Mouse (Mus musculus) limb, embryonic 13.5 days (tissue): Measurements from ENCODE around the gene Apool. TPM values are rescaled to one million over a fixed set of nuclear protein-coding genes. Genes with fewer than 3 reads are reported as not detected.
"Not testable (repeated sequence)": the region's sequence is repeated elsewhere in the genome, so short reads cannot be mapped to it uniquely, and the experiment has no call there.

Source experiments
- ATAC-seq: fragments of 200-750 bp; cut with Nextera tagmentation; 2 replicates; pipeline ENCODE4 v1.8.0; 2017; ENCODE audit warnings: low read depth, moderate number of reproducible peaks, moderate TSS enrichment; ENCODE audit not compliant: low FRiP score
- H3K27ac ChIP-seq: fragments of 300-500 bp; sonication (generic); 2 replicates; pipeline ENCODE4 v1.5.1; 2015; ENCODE audit warnings: inconsistent platforms, mild to moderate bottlenecking, moderate library complexity
- H3K27me3 ChIP-seq: fragments of 300-500 bp; sonication (generic); 2 replicates; pipeline ENCODE4 v1.6.1; 2015; ENCODE audit warnings: mild to moderate bottlenecking, inconsistent platforms
- H3K36me3 ChIP-seq: fragments of 300-500 bp; sonication (generic); 2 replicates; pipeline ENCODE4 v1.6.1; 2015; ENCODE audit warnings: inconsistent platforms, mild to moderate bottlenecking, moderate library complexity
- H3K4me1 ChIP-seq: fragments of 300-500 bp; sonication (generic); 2 replicates; pipeline ENCODE4 v1.6.1; 2015; ENCODE audit warnings: inconsistent platforms
- H3K4me2 ChIP-seq: fragments of 300-500 bp; sonication (generic); replicated peaks from 2 replicates; pipeline ENCODE4 v1.6.1; 2015; ENCODE audit warnings: inconsistent platforms, mild to moderate bottlenecking, moderate library complexity
- H3K4me3 ChIP-seq: fragments of 300-500 bp; sonication (generic); 2 replicates; pipeline ENCODE4 v1.5.1; 2015; ENCODE audit warnings: moderate library complexity, mild to moderate bottlenecking, inconsistent platforms
- H3K9ac ChIP-seq: fragments of 300-500 bp; sonication (generic); 2 replicates; pipeline ENCODE4 v1.6.1; 2015; ENCODE audit warnings: mild to moderate bottlenecking, inconsistent platforms
- H3K9me3 ChIP-seq: fragments of 300-500 bp; sonication (generic); 2 replicates; pipeline ENCODE4 v1.6.1; 2016; ENCODE audit warnings: inconsistent platforms
- WGBS: fragments of 180-500 bp; shearing (Covaris S2); methylation state at CpG from one replicate; pipeline ENCODE4 v1.1.7; 2015; 5-methylcytosine and 5-hydroxymethylcytosine counted together
- polyA plus RNA-seq: library from polyadenylated mRNA; unstranded; fragments of >200 nt; fragmentation: Nextera tagmentation; extraction: Ambion mirVana; gene quantifications from 2 replicates; pipeline ENCODE4 v1.2.1, GENCODE M21; 2015

Gene Apool
- 65.3 and 65.8 TPM in 2 replicates for polyA plus RNA-seq

DNA sequence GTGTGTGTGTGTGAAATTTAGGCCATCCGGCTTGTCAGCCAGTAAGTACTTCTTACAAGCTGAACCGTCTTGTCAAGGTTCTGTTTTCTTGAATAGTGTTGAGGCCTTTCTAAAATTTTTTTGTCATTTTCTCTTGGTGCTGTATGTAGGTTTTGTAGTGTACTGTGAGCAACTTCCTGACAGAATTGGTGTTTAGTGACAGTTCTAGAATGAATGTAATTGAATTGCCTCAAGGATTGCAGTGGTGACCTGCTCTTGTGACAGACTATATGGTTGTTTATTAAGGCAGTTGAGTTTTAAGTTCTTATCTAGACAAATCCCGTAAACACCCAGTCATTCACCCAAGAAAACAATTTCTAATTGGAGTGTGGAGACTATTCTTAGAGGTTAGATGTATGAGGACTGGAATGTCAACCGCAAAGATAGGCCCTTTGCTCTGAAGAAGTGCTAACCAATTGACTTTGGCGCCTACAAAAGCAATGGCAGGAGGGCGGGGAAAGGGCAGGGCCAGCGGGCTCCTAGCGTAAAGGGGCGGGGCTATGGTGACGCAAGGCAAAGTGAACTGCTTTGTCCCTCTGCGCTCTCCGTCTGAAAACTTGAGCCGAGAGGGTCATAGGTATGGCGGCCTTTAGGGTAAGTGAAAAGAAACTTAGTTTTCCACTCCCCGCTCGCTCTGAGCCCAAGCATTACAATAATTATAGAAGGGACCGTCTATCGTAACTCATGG is at the start of gene Apool:
TSS of gene Apool (plus strand) at position 531 of the 727 bp plus-strand sequence.
- H3K27ac ChIP-seq: no peak within 1 kb of the TSS
- no peaks in the 10 kb centered on the region for H3K4me1 ChIP-seq
- H3K9me3 ChIP-seq: no peaks in the 10 kb centered on the region
- 23% methylated on average over 18 of the region's 18 CpGs for WGBS
- peak; percentile 93 for ATAC-seq
- H3K27me3 ChIP-seq: no peaks in the 10 kb centered on the region
- H3K9ac ChIP-seq: peak within 1 kb of the TSS; percentile 70
- no peaks in the 10 kb centered on the region for H3K36me3 ChIP-seq
- peak within 1 kb of the TSS; percentile 58 for H3K4me3 ChIP-seq
- peak within 1 kb of the TSS; percentile 61 for H3K4me2 ChIP-seq

DNA sequence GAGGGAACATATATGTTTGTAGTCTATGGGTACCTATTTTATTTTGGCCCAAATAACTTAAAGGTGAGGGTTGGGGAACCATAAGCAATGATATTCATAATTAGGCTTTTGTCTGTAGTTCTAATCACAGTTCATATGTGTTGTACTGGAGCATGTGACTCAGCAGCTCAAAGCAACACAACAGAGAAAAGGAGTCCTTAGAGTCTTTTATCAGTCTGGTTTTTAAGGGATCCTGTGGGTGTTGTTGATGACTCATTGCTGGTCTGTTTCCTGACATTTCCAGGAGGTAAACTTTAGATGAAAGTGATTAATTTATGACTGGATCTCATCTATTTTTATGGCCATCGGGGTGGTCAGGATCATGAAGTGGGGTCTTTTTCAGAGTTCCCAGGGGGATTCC is 37.6 kb upstream of the Apool start:
- no peaks in the 10 kb centered on the region for H3K27me3 ChIP-seq
- no peak overlapping the region for H3K9ac ChIP-seq
- no peak overlapping the region for H3K27ac ChIP-seq
- no peak for ATAC-seq
- WGBS: 70% methylated on average over 1 of the region's 1 CpGs
- no peaks in the 10 kb centered on the region for H3K9me3 ChIP-seq
- H3K4me1 ChIP-seq: no peaks in the 10 kb centered on the region
- no peak overlapping the region for H3K4me2 ChIP-seq
- H3K4me3 ChIP-seq: no peak overlapping the region
- no peaks in the 10 kb centered on the region for H3K36me3 ChIP-seq

DNA sequence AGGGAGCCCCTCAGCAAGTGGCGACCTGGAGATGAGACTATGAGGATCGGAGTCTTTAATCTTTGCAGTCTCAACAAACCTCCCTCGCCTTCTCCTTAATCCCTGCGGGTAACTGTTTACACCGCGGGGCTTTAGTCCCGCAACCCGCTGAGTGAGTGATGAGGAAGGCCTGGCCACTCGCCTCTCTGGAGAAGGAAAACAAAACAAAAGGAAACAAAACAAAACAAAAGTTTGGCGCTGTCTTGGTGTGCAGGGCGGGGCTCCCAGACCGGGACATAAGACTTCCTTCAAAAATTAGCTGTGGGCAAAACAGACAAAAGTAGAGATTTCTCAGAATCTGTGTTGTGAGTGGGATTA is 375 bp downstream of the Apool start:
- no peaks in the 10 kb centered on the region for H3K4me1 ChIP-seq
- H3K27me3 ChIP-seq: no peaks in the 10 kb centered on the region
- no peak overlapping the region for H3K27ac ChIP-seq
- peak overlapping the region; percentile 61 for H3K4me2 ChIP-seq
- H3K9ac ChIP-seq: peak overlapping the region; percentile 70
- H3K4me3 ChIP-seq: peak overlapping the region; percentile 58
- no peaks in the 10 kb centered on the region for H3K9me3 ChIP-seq
- peak; percentile 44; the same call in 1 of the 2 replicates for ATAC-seq
- H3K36me3 ChIP-seq: no peaks in the 10 kb centered on the region
- 8% methylated on average over 12 of the region's 12 CpGs for WGBS

DNA sequence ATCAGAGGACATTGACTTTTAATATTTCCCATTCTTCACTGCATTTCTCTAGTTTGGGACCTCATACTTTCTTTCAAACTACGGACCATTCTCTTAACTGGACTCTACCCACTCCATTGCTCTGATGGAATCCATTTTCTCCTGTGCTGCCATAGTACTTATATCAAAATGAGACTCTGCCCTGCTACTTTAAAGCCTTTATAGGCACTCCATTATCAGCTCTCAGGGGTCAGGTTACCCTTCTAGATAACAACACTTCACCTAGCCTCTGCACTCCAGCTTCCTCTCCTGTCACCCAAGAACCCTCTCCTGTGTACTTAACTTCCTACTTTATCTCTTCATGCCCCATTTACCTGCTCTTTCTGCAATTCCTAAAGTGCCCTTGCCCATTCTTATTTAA is 960 bp downstream of the Apool start:
- Histone ChIP-seq H3K4me2 (peak overlapping the region; percentile 61), H3K27me3 (no peaks in the 10 kb centered on the region), H3K4me3 (peak overlapping the region; percentile 58), H3K4me1 (no peaks in the 10 kb centered on the region), H3K36me3 (no peaks in the 10 kb centered on the region), H3K27ac (no peak overlapping the region), H3K9ac (peak overlapping the region; percentile 70; the same call in 1 of the 2 replicates), H3K9me3 (no peaks in the 10 kb centered on the region)
- WGBS: 46% methylated on average over 1 of the region's 1 CpGs
- ATAC-seq: no peak

DNA sequence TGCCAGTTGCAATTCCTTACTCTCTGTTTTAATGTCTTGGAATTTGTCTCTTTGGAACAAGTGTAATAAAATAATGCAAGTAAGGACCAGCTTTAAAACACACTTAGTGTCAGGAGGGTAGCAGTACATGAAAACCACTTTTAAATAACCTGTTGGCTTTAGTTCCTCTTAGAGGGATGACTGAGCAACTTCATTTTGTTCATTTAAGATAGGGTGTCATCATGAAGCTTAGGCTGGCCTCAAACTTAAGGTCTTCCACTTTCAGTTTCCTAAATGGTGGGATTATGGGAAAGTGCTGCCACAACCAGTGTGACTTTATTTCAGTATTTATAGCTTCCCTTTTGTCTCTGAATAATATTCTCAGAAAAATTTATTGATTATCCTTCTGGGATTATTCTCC is 9.1 kb downstream of the Apool start:
- H3K36me3 ChIP-seq: no peaks in the 10 kb centered on the region
- H3K27ac ChIP-seq: no peak overlapping the region
- no peak overlapping the region for H3K4me2 ChIP-seq
- no peaks in the 10 kb centered on the region for H3K27me3 ChIP-seq
- no peaks in the 10 kb centered on the region for H3K9me3 ChIP-seq
- no peak for ATAC-seq
- no peak overlapping the region for H3K4me3 ChIP-seq
- no peaks in the 10 kb centered on the region for H3K4me1 ChIP-seq
- no peak overlapping the region for H3K9ac ChIP-seq

DNA sequence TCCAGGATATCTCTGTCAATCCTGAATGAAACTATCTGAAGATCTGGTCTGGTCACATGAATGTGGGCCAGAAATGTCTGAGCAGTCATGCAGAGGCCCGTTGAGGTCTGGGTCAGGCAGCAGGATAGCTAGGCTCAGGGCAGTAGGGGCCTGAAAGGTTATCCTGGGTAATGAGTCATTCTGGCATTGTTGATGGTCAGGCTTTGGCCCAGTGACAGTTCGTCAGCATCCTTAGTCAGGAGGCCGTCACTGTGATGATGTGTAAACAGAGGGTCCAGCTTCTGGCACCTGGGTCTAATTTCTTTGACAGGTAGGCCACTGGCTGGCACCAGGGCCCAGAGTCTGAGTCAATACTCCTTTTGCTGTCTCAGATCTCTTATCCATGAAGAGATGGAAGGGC is 28.4 kb downstream of the Apool start:
- ATAC-seq: no peak
- Histone ChIP-seq H3K9me3 (no peaks in the 10 kb centered on the region), H3K9ac (no peak overlapping the region), H3K4me2 (no peak overlapping the region), H3K36me3 (no peaks in the 10 kb centered on the region), H3K27me3 (no peaks in the 10 kb centered on the region), H3K4me1 (no peaks in the 10 kb centered on the region), H3K4me3 (no peak overlapping the region), H3K27ac (no peak overlapping the region)
- 85% methylated on average over 3 of the region's 3 CpGs for WGBS

DNA sequence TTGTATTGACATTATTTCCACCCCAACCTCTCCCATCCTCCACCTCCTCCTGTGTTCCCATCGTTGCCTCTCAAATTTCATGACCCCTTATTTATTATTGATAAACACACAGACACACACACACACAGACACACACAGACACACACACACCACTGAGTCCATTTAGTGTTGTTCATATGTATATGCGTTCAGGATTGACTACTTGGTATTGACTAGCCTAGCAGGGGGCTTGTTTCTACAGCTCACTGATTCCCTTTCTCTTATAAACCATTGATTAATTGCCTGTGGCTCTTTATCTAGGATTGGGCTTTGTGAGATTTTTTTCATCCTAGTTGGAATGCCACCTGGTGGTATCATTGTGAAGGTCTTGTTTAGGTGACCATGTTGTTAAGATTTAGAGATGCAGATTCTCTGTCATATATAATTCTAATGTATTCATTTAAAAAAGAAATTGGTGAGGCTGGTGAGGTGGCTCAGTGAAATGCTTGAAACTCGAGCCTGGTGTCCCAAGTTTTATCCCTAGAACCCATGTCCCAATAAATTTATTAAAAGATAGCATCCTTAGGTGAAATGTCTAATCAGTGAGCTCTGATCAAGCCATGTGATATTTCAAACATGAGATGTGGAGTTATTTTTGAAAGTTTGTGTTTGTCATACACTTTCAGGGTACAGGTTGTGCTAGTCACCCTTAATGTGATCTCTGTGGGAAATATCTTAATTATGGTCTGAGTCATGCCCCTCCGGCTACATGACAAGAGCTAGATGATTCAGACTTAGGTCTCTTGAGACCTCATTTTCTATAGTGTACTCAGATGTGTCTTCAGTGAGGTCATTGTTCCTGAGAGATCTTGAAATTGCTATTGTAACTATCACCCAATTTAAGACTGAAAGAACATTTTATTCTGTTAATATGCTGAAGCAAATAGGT is 36.6 kb downstream of the Apool start:
- ATAC-seq: no peak
- H3K36me3 ChIP-seq: 0 out of 2 replicates have a peak, but pooled peaks cover 3% of the 10 kb centered on the region
- no peaks in the 10 kb centered on the region for H3K9me3 ChIP-seq
- no peaks in the 10 kb centered on the region for H3K27me3 ChIP-seq
- no peak overlapping the region for H3K27ac ChIP-seq
- H3K4me2 ChIP-seq: no peak overlapping the region
- H3K4me3 ChIP-seq: no peak overlapping the region
- no peak overlapping the region for H3K9ac ChIP-seq
- WGBS: 76% methylated on average over 4 of the region's 4 CpGs
- no peaks in the 10 kb centered on the region for H3K4me1 ChIP-seq

DNA sequence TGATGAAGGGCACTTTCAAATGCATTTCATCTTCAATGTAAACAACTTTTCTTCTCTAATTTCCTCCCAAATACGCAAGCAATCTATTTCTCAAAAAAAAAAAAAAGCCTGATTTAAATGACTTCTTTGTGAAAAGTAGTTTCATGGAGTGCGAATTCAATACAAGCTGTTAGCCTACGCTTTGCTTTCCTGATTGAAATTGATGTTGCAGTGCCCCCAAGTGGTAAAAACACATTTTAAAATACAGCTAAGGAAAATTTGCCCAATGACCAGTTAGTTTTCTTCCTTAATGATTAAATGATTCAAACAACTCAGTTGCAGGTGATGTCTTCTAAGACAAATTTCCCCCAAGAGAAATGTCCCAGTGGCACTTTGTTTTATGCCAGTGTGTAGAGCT is 37.3 kb downstream of the Apool start:
- Histone ChIP-seq H3K27ac (no peak overlapping the region), H3K4me2 (no peak overlapping the region), H3K4me1 (no peaks in the 10 kb centered on the region), H3K36me3 (0 out of 2 replicates have a peak, but pooled peaks cover 3% of the 10 kb centered on the region), H3K4me3 (no peak overlapping the region), H3K27me3 (no peaks in the 10 kb centered on the region), H3K9ac (no peak overlapping the region), H3K9me3 (no peaks in the 10 kb centered on the region)
- no peak for ATAC-seq
- 45% methylated on average over 3 of the region's 3 CpGs for WGBS

DNA sequence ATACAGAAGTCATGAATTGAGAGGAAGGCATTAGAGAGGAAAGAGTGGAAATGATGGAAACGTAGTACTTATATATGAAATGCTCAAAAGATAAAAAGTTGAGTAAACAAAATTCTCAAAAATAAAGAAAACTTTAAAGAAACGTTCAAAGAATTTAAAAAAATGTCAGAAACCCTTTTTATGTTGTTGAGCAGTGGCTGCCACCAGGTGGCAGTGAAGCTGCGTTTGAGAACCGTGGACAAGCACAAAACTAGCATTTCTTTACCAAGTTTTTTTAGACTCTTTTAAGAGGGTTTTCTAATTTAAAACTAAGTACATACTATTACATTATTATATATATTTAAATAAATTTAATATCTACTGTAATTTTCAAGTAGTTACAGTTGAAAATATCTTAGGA is 57.3 kb downstream of the Apool start:
- 47% methylated on average over 4 of the region's 4 CpGs for WGBS
- no peaks in the 10 kb centered on the region for H3K27me3 ChIP-seq
- peaks cover 5% of the 10 kb centered on the region; the same call in 1 of the 2 replicates for H3K36me3 ChIP-seq
- ATAC-seq: no peak
- H3K9ac ChIP-seq: no peak overlapping the region
- no peak overlapping the region for H3K27ac ChIP-seq
- H3K4me1 ChIP-seq: no peaks in the 10 kb centered on the region
- no peak overlapping the region for H3K4me3 ChIP-seq
- no peak overlapping the region for H3K4me2 ChIP-seq
- H3K9me3 ChIP-seq: peaks cover 7% of the 10 kb centered on the region

DNA sequence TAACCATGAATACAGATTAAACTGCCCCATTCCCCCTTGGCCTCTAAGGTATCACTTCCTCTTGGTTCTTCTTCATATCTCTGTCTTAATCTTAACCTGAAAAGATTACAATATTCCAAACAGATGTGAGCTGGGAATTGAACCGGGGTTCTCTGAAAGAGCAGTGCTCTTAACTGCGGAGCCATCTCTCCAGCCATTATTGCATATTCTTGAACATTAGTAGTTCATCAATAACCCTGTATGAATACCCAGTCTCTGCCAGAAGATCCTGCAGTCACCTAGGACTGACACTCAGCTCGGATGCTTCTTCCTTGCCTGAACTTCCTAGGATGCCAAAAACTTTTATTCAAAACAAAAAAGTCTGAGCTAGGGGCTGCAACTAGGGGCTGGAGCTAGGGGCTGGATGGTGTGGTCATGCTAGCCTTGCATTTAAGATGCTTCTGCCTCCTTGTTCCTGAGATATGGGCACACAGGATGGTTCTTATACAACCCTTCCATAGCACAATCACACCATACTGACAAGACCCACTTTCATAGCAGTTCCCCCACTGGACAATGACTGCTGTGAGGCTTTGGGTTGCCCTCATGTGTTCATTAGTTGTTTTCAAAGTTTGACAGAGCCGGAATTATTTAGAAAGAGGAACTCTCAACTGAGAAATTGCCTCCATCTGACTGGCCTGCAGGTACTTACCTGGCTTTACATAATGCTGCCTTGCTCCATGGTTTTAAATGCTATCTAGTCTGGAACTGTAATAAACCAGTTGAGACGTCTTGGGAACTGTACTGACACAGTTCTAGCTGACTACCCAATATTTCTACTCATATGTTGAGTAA is 59.7 kb downstream of the Apool start:
- H3K4me3 ChIP-seq, H3K27ac ChIP-seq, H3K36me3 ChIP-seq, H3K4me2 ChIP-seq, H3K9me3 ChIP-seq, H3K4me1 ChIP-seq, H3K9ac ChIP-seq, H3K27me3 ChIP-seq: not testable (repeated sequence)
- WGBS: 84% methylated on average over 5 of the region's 5 CpGs
- peak; percentile 99 for ATAC-seq

DNA sequence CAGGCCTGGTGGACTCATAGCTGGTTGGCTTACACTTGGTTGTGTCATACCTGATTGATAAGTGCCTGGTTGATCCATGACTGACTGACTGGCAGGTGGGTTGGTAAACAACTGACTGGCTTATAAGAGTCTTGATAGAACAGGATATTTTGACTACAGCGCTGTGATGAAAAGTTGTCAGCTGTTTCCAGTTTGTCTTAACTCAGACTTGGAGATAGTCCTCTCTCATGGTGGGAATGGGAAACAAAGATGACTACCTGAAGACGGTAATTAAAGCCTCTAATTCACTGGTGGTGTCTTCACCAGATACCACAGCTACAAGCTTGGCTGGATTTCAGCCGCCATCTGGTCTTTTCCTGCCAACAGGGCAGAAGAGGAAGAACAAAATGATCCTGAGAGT is 95.5 kb downstream of the Apool start, which contains the start of gene Satl1:
TSS of gene Satl1 (minus strand) at position 101 of the 400 bp plus-strand sequence.
- WGBS: 81% methylated on average over 3 of the region's 3 CpGs
- no peak for ATAC-seq

DNA sequence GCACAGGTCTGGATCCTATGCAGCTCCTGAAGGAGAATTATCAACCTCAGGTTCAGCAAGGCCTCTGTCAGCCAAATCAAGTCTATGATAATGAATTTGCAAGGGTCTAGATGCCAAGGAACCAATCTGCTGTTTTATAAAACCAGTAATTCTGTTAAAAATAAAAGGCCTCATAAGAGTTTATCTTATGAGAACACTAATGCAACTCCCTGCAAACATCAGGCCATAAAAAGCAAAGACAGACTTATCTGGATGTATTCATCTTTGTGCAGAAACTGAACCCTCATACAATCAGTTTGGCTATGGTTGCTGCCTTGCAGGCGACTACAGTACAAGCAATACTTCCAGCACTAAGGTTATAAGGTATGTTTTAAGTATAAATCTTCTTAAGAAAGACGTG is 101.2 kb downstream of the Apool start:
- Histone ChIP-seq H3K36me3 (no peaks in the 10 kb centered on the region), H3K27ac (no peak overlapping the region), H3K9ac (no peak overlapping the region), H3K27me3 (no peaks in the 10 kb centered on the region), H3K9me3 (no peaks in the 10 kb centered on the region), H3K4me3 (no peak overlapping the region), H3K4me2 (no peak overlapping the region), H3K4me1 (no peaks in the 10 kb centered on the region)
- WGBS: 69% methylated on average over 2 of the region's 2 CpGs
- no peak for ATAC-seq

More for the DNA sequence above, 95.5 kb downstream of the Apool start, which contains the start of gene Satl1:
- Histone ChIP-seq H3K36me3 (no peaks in the 10 kb centered on the region), H3K27me3 (no peaks in the 10 kb centered on the region), H3K9ac (no peak within 1 kb of the TSS), H3K4me3 (no peak within 1 kb of the TSS), H3K27ac (no peak within 1 kb of the TSS), H3K4me2 (no peak within 1 kb of the TSS), H3K4me1 (no peaks in the 10 kb centered on the region), H3K9me3 (no peaks in the 10 kb centered on the region)
